Mouse (Mus musculus): ENCODE data around the gene Gsg1.
A peak's percentile ranks its signal among the peaks of the same experiment; 100 is the strongest.

Gsg1 gene

DNA sequence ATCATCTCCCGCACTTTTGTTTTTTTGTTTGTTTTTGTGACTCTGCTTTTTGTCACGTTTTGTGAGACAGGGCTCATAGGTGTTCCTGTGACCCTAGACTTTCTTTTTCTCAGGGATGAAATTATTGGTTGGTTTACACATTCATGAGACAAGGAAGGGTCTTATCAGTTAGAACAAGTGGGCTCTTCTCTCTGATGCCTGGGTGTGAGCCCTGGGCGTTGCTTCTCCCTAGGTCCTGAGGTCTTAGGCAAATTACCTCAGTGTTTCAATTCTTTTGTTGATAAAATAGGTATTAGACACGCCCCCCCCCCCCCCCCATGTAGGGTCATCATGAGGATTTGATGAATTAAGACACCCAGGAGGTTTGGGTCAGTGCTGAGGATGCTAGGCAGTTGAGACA, 49.3 kb downstream of the Gsg1 start:
- DNase-seq (ENCODE audit: low spot score): no peak

DNA sequence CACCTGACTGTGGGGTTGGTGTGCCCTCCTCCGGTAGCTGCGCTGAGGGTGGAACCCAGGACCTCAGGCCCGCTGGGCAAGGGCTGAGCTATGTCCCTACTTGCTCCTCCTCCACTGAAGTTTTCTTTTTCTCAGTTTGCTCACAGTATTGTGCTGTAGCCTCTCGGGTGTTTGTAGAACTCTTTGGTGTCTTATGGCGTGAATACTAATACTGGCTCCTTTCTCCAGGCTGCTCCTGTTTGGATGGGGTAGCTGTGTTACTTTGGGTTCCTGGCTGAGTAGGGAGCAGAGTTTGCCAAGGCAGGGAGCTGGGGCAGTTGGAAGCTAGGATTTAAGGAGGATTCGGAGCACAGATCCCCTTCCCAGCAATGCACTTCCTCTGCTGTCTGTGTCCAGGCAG, 50.4 kb downstream of the Gsg1 start:
- no peak for DNase-seq (ENCODE audit: low spot score)

DNA sequence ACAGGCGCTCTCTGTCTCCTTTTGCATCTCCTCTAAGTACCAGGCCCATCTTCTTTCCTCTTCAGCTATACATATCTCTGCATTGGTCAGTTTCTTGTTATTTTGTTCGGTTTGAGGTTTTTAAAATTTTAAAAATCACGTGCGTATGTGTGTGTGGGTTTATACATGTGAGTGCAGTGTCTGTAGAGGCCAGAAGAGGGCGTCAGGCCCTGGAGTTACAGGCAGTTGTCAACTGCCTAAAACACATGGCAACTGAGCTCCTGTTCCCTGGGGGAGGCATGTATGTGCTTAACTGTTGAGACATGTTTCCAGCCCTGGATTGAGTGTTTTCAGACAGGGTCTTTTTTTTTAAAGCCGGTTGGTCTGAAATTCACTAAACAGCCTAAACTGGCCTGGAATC, 51.5 kb downstream of the Gsg1 start:
- no peak for DNase-seq (ENCODE audit: low spot score)

DNA sequence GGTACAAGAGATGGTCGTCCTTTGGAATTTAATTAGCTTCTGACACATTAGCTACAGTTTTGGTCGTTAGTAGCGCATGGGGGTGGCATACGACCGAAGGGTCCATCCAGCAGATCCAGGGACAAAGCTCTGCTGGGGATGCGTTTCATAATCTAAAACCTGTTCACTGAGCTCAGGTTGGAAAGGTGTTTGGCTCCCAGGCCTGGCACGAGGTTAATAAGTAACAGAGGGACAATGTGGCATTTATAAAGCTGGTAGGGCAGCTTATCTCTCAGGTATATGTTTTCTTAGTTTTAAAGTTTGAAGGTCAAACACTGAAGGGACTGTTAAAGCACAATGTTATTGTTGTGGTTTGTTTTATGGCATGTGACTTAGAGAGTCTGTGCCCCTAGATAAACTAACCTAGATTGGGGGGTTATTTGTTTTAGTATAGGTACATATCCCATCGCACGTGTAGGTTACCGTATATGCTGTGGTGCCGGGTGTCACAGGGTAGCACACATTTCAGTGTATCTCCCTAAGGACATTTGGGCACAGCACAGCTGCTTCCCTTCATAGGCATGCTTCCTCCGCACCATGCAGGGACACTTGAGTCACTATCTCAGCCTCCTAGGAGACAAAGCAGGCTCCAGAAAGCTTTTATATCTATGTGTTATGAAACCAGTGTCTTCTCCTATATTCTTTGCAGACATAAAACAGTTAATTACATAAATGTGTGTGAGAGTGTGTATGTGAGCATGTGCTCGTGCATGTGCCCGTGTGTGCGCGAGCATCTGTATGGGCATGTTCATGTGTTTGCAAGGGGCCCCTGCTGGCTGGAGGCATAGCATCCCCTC, 53.8 kb downstream of the Gsg1 start:
- DNase-seq (ENCODE audit: low spot score): no peak

DNA sequence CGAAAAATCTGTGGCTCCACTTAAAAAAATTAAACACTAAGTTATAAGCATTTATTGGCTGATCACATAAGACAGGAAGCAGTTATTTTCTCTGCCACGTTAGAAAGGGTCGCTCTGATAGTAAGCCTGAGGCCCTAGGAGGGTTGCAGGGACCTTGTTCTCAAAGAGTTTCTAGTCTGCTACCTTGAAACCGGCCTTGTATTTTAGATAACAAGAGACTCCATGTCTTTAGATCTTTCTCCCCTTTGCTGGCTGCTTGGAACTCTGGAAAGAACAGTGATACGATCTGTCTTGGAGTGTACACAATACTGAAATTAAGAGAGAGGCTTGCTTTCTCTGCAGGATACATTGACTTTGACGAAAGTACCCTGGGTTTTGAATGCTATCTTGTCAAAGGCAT, 55.4 kb downstream of the Gsg1 start:
- DNase-seq (ENCODE audit: low spot score): no peak

DNA sequence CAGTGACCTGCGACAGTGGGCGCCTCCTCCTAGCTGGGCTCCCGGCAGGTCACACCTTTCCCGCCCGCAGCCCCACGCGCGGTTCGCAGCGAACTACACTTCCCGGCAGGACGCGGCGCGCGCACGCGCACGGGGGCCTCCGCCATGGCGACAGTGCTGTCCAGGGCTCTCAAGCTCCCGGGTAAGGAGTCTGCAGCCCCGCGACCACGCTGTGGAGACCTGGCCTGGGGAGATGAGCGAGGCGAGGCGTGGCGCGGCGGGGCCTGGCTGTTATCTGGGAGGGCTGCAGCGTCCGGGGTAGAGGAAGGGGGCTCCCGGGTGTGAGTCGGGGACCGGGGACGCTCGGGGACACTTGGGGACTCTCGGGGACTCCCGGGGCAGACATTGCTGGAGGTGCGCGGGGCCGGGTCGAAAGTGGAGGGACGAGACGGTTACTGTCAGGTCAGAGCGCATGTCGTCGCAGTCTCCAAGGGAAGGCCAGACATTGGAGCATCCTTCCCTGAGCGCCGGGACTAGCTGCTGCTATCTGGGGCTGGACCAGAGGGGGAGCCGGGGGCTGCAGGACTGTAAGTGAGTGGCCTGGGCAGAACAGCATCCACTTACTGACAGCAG, 56.1 kb downstream of the Gsg1 start, which contains the start of the genes Fam234b and Hebp1:
Gene Fam234b (plus strand): TSS at position 57 of the 612 bp plus-strand sequence.
Gene Hebp1 (minus strand): TSS at position 102 of the 612 bp plus-strand sequence.
- peak; percentile 85 for DNase-seq (ENCODE audit: low spot score)

DNA sequence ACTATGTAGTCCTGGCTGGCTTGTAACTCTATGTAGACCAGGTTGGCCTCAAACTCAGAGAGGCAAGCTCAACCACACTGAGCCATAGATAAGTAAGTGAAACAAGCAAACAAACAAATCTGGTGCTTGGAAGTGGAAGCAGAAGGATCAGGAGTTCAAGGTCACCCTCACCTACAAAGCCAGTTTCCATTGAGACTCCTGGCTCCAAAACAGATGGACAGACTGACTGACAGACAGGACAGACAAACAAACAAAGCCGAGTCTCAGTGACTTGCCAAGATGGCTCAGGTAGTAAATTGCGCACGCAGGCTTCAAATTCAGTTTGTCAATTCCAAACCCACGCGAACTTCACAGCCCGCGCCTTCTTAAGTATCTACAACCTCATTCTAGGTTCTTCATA, 56.7 kb downstream of the Gsg1 start:
- no peak for DNase-seq (ENCODE audit: low spot score)

DNA sequence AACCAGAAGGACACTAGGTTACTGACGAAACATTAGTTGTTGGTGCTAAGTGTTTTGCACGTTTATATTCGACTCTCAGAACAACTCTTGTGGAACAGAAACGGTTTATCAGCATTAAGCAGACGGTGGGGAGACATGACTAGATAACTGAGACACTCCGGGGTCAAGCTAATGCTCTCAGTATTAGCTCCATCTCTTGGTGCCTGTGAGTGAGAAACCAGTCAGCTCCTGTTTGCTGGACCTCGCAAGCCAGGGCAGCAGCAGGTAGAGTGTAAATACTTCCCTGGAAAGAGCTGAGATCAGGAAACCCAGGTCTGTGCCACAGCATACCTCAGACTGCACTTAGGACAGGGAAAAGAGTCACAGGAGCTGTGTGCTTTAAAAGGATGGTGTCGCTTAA, 57.4 kb downstream of the Gsg1 start:
- DNase-seq (ENCODE audit: low spot score): no peak

DNA sequence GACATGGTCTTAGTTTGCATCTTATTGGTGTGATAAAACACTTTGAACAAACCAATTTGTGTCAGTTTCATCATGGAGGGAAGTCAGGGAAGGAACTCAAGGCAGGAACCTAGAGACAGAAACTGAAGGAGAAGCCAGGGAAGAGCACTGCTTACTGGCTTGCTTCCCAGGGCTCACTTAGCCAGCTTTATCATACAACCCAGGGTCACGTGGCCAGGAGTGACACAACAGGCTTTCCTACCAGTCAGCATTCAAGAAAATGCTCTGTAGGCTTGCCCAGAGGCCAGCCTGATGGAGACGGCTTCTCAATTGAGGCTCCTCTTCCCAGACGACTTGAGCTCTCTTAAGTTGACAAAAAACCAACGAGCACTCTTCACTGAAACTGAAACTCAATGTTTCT, 59.2 kb downstream of the Gsg1 start:
- DNase-seq (ENCODE audit: low spot score): no peak

DNA sequence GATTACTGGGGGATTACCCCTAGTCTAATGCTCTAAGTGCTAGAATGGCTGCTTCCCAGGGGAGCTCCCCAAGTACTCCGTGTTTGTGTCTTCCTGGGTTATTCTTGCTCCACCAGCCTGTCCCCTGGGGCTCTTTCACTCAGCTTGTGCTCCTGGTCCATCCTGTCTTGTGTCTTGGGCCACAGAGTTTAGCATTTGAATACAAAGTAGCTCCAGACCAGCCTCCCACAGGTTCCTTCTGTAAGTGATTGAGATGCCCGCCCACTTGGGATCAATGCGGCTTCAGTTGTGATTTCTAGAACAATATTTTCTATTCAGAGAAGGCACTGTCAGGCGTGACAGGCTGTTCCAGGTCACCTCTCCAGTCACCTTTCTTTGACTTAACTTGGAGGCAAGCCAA, 60.4 kb downstream of the Gsg1 start:
- no peak for DNase-seq (ENCODE audit: low spot score)

DNA sequence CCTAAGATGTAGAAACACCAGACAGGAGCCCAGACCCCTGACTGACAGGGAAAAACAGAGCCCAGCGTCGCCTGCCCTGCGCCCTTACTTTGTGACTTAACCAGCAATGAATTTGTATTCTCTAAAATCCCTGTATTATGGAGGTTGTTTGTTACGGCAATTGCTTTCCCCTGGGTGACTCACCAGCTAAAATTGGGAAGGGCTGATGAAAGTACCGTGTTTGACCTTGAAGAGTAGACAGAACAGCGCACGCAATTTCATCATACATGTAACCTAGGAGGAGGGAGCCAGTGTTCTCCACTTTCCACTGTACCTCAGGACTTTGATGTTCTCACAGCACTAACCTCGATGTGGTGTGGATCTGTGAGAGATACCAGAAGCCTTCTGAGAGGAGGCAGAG, 61.2 kb downstream of the Gsg1 start:
- DNase-seq (ENCODE audit: low spot score): no peak

DNA sequence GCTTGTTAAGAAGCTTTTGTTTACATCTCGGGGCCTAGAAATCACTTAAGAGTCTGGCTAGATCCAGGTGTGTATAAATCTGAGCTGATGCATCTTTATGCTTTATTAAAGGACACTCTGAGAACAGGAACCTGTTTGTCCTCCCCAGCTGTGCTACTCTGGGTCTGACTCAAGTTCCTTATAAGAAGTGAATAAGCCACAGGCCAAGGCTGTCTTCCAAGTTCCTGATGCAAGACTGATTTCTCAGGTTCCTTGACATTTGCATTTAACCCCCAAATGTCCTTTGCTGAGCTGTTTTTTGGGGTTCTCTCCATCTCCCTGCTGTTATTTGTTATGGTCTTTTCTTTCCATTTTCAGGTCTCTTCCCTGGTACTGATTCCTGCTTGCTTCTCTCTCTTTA, 62.2 kb downstream of the Gsg1 start:
- DNase-seq (ENCODE audit: low spot score): no peak

DNA sequence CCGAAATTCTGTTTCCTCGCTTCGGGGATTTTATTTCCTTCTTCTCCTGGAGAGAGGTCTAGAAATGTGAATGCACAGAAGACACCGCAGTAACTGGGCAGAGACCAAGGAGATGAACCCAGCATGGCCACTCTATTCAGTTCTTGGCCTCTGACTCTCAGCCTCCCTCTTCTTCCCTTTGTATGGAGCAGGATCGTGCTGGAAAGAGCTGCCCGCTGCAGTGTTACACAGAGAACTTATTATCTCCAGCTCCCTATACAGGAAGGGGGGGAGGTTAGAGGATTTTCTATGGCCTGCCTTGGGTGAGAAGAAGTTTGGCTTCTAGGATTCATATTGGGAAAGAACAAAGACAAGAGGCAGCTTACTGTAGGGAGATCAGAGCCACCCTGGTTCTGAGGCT, 64.0 kb downstream of the Gsg1 start:
- no peak for DNase-seq (ENCODE audit: low spot score)

DNA sequence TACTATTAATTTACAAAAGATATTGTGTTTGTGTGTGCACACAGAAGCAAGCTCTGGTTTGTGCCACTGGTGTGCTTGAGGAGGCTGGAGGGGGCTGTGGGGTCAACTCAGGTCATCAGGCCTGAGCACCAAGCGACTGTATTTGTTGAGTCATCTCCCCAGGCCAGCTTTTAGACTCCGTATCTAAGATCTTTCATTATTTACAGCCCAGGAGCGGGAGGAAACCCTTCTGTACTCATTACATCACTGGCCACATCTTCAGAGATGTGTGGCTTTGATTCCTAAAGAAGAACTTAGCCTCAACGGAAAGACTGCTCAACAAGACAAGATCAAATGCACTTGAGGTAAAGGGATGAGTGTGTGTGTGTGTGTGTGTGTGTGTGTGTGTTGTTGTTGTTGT, 65.5 kb downstream of the Gsg1 start:
- DNase-seq (ENCODE audit: low spot score): no peak
